Mouse (Mus musculus): ENCODE measurements around the gene Dtnb.
"Not testable (repeated sequence)": the region's sequence is repeated elsewhere in the genome, so short reads cannot be mapped to it uniquely, and the experiment has no call there.

Dtnb gene

GRCm38 (mm10) chr12:3660985-3661635, 88.9 kb downstream of the Dtnb start:
- no peak for DNase-seq

DNA sequence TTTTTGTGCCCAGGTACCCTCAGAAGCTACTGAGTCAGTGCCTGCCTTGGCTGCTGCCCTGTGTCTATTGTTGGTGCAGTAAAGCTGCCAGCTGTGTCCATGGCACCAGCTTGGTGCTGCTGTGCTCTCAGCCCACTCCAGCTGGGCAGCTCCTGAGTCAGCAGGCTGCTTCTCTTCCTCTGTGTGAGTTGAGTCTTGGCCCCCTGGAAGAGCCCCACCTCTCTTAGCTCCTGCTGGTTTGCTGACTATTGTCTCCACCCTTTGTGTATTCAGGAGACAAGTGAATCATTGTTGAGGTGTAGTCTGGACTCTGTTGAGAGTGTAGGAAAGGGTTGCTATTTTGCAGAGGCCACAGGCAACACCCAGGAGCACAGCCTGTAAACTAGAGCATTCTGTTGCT, 90.5 kb downstream of the Dtnb start:
- DNase-seq = no peak

GRCm38 (mm10) chr12:3663386-3663785, 91.2 kb downstream of the Dtnb start:
- no peak for DNase-seq

- DNase-seq = no peak
These were observed 97.8 kb downstream of the Dtnb start for GRCm38 (mm10) chr12:3669971-3670381.

DNA sequence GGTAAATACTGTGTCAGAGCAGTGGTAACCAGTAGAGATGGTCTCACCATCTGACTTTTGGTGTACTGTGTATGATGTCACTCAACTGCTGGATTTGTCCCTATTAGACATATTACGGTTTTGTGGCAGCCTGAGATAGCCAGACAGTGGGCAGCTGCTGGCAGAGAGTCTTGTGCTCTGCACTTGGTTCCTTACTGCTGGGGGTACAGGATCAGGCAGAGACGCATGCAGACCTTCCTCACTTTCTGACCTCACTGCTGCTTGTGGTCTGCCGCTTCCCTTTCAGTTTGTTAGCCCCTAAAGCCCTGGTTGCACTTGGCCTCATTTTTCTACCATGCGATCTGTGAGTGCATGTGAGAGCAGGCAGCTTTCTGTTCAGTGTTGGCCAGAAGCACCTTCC, 98.9 kb downstream of the Dtnb start:
- no peak for DNase-seq

GRCm38 (mm10) chr12:3672786-3673185, 100.6 kb downstream of the Dtnb start:
- no peak for DNase-seq

DNA sequence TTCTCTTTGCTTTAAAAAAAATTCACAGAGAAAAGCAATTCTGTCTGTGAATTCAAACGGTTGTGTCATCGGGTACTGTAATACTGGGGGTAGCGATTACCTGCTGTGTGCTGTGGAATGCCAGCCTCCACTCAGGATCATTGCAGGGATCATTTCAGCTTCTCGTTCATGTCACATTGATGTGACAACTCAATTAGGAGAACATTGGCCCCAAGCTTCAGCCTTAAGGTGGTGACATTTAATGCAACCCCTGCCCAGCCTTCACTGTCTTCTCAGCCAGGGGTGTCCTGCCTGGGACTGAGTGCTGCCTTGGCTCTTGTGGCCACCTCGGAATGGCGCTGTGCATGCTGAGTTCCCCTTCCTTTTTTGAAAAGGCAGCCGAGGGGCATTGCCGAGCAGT, 101.7 kb downstream of the Dtnb start:
- no peak for DNase-seq

- DNase-seq = no peak
These were observed 102.7 kb downstream of the Dtnb start for GRCm38 (mm10) chr12:3674913-3675312.

- no peak for DNase-seq
These were observed 108.5 kb downstream of the Dtnb start for GRCm38 (mm10) chr12:3680721-3681120.

DNA sequence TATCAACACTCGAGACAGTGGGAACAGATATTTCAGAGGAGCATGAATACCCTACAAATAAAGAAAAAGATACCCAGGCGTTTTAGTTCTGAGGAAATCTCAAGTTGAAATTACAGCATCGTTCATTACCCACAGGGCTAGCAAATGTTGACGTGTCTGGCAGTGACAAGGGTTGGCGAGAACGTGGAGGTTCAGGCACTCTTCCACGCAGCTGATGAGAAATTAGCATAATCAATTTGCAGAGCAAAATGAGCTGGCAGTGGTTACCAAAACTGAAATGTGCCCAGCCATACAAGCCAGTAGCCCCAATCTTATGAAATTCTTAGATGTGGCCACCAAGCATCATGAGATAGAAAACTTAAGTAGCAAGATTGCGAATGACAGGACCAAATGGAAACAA, 110.9 kb downstream of the Dtnb start:
- no peak for DNase-seq

DNA sequence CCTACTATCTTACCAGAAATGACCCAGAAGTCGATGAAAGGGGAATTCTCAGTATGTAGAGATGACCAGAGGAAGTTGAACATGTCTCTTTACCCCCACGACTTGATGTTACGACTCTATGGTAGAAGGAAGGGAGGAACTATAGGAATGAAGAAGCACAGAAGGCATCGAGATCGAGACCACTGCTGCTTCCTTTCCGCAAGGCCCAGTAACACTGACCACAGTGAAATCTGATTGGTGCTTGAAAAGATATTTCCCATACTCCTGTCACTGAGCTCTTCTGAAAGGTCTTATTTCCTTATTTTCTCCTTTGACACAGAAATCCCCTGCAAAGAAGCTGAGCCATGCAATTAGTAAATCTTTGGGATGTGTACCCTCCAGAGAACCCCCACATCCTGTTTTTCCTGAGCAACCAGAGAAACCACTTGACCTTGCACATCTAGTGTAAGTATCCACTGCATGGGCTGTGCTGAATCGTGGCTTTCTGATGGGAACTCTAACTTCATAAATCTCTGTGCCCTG, 114.3 kb downstream of the Dtnb start:
- DNase-seq = no peak

DNA sequence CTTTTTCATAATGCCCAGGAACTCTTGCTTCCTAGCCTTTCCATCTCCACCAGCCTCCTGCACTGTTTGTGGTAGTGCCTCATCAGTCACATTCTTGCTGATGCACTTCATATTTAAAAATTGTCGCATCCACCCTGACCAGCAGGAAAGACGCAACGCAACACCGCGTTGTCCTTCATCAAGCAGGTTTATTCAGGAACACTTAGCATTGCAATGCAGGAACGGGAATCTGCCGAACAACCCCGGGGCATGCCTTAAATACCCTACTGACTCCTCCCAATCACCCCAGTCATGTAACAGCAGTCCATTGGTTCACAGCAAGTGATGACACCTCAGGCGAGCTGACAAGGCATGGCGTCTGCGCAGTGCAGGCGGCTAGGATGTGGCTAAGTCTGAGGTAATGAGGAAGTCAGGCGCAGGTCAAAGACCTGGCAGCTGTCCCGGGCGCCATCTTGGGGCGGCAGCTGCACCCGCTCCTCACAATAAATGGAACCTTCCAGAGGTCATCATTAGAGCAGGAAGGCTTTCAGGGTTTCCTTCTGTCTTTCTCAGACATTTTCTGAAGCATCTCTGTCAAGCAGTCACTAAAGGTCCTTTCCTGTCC, 118.8 kb downstream of the Dtnb start:
- DNase-seq = not testable (repeated sequence)

DNA sequence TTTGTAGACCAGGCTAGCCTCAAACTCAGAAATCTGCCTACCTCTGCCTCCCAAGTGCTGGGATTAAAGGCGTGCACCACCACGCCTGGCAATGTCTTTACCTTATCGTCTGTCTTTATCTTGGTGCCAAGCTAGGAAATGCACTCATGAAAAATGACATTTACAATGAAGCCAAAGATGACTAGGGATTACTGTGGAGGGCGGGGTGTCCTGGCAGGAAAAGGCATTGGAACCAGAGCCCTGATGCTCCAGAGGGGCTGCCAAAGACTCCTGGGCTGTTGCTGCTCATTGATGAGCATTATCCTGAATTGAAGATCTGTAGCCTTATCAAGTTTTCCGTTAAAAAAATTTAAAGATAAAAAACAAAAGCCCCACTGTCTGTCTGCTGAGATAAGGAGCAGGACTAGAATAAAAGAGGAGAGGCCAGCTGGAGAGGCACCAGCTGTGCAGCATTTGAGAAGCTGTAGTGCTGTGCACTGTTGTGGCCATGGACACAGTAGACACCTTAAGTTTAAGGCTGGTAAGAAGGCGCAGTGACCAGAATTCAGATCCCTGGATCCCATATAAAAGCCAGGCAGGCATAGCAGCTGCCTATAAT, 120.7 kb downstream of the Dtnb start:
- no peak for DNase-seq

DNA sequence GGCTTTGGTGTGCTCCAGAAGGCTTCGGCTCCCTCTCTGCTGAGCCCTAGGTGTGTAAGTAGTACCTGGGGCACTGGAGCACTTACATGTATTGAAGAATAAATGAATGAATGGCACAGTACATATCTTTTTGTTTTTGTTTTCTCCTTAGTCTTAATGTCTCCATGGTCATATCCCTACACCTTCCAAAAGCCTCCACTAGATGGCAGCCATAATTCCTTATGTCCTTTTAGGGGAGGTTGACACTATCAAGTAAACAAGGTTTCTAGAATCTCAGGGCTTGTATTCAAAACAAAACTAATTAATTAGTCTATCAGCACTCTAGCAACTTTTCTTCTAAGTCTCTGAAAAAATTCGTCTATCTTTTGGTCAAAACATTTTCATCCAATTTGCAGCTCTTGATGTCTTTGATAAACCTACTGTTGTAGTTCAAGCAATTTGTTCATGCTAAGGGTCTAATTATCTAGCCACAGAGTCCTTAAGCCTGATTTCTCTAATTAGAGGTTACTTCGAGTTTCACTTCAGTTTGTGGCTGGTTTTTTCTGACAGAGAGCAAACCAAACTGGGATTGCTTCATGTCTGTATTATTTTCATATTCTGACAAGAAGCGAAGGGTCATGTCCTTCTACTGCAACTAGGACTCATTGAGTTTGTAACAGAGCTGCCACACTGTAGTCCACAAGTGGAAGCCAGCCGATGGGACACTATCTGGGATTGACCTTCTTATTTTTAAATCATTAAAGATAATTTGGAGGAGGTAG, 123.7 kb downstream of the Dtnb start:
- DNase-seq = no peak

- DNase-seq = no peak
These were observed 128.3 kb downstream of the Dtnb start for GRCm38 (mm10) chr12:3700503-3700902.

DNA sequence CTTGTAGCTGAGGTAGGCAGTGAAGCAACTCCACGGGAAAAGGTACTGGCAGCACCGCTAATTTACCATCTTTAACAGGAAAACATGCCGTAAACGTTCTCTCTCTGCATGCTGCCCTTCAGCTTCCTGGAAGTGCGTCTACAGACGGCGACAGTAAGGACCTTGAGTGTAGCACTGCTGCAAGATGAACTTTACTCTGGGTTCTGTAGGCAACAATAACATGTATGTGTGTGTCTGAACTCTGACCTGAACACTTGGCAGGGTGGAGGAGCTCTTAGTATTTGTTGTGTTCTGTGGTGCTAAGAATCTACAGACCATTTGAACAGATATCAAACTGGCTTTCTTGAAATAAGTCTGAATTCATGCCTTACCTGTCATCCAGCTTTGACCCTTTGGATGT, 130.7 kb downstream of the Dtnb start:
- no peak for DNase-seq

DNA sequence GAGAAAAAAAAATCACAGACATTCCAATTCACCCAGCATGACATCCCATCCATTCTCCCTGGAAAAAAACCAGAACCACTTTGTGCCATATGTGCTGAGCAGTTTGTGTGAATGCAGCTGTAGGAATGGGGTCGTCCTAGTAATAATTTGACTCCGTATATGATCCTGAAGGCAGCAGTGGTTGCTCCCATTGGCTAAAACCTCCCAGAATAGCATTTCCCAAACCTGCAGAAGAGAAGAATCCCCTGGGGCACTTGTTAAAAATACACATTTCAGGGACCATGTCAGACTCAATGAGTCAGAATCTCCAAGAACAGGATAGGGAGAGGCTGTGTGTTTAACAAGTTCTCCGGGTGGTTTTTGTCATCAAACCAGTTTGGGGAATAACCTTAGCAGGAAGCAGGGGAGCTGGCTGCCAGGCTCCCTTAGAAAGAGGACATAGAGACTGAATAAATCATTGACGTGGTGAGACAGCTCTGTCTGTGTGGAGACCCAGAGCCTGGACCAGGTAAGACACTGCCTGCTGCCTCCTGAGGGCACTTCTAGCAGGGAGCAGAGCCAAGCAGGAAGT, 147.1 kb downstream of the Dtnb start:
- no peak for DNase-seq

DNA sequence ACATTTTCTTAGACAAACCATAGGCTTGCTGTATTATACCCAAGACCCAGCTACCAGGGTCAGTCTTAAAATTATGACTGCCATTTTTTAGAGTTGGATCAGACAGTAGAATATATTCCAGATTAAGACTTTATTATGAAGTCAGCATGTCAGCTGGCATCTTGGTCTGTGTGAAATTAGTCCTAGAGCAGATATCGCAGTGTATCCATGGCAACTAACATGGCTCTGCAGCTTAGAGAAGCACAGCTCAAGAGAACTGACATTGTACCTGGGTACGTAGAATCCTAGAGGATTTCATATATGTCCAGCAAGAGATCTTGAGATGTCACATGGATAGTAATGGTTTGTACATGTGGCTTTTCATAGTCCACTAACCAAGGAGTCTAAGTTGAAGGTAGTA, 148.3 kb downstream of the Dtnb start:
- no peak for DNase-seq

GRCm38 (mm10) chr12:3723762-3724161, 151.6 kb downstream of the Dtnb start:
- no peak for DNase-seq

- DNase-seq = no peak
These were observed 152.7 kb downstream of the Dtnb start for GRCm38 (mm10) chr12:3724822-3725370.

GRCm38 (mm10) chr12:3729521-3730075, 157.4 kb downstream of the Dtnb start:
- DNase-seq = no peak

GRCm38 (mm10) chr12:3732623-3733265, 160.6 kb downstream of the Dtnb start:
- no peak for DNase-seq

Data from thymus, postnatal 36 days (tissue).